Mouse (Mus musculus): ENCODE measurements around the gene Pctp. TPM values are rescaled to one million over a fixed set of nuclear protein-coding genes. Genes with fewer than 3 reads are reported as not detected.
A peak's percentile ranks its signal among the peaks of the same experiment; 100 is the strongest.

The Pctp gene
- polyA plus RNA-seq, 1 experiment = 0.05 TPM

- Histone ChIP-seq H3K27me3 (ENCODE audit: control insufficient read depth) (no peaks in the 10 kb centered on the region), H3K36me3 (ENCODE audit: control insufficient read depth) (no peaks in the 10 kb centered on the region; the same call in 1 of the 2 replicates), H3K4me3 (replicated peaks) (peak overlapping the region; percentile 66), H3K4me1 (ENCODE audit: control insufficient read depth) (peaks cover 10% of the 10 kb centered on the region), H3K9me3 (ENCODE audit: control insufficient read depth, low read length) (no peaks in the 10 kb centered on the region)
- TF ChIP-seq GATA1 (IDR thresholded peaks at IDR 0.05; ENCODE audit: low read length) (no peak), TAL1 (IDR thresholded peaks at IDR 0.05; ENCODE audit: low read length) (no peak)
These were observed 1.1 kb downstream of the Pctp start for GRCm38 (mm10) chr11:90001396-90002230.

DNA sequence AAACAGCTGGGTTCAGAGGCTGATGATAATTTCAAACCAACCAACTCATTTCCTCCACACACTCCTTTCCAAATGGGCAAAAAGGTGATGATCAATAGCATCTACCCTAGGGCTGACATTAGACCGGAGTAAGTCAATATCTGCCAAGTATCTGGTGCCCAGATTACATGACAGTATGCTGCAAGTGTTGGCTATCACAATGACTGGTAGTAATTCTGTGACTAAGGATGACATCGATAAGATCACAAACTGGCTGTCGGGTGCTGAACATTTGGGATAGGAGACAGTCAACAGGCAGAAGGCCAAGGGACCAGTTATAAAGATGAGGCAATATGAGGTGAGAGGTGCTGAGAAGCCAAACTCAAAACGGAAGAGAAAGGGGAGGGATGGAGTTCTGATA lies 2.0 kb downstream of the Pctp start:
- Histone ChIP-seq H3K4me1 (ENCODE audit: control insufficient read depth) (peaks cover 10% of the 10 kb centered on the region), H3K4me3 (replicated peaks) (no peak overlapping the region), H3K36me3 (ENCODE audit: control insufficient read depth) (no peaks in the 10 kb centered on the region; the same call in 1 of the 2 replicates), H3K9me3 (ENCODE audit: control insufficient read depth, low read length) (no peaks in the 10 kb centered on the region), H3K27me3 (ENCODE audit: control insufficient read depth) (no peaks in the 10 kb centered on the region)
- TF ChIP-seq GATA1 (IDR thresholded peaks at IDR 0.05; ENCODE audit: low read length) = no peak
- no peak for TF ChIP-seq TAL1 (IDR thresholded peaks at IDR 0.05; ENCODE audit: low read length)

DNA sequence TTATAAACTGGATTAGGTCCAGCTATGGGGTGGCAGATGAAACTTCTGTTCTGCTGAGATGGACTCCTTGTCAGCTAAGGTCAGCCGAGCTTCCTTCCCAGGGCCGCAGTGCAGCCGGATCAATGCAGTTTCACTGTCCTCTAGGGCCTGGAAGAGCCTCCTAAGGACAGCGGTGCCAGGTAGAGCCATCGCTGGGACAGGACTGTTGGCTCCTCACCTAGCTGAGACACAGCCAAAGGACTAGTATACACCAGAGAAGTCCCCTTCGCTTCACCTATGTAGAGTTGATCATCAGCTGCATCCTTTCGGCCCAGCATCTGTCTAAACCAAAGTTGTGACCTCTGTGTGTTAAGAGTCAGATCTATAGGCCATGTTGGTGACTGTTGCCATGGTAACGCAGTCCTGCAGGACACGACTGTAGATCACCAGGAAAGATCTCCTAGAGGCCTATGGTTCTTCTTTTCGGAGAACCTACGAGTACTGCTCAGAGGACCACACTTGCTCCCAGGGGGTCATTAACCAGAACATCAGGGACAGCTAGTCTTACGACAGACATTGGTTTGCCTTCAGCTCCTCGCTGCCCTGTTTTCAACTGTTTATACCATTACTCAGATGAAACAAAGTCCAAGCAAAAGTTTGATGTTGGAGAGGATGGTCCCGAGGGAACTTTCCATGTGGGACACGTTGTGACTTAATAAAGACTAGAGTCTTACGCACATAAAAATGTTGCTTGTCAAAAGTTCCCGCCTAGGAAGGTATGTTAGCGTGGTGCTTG lies 3.5 kb downstream of the Pctp start:
- TF ChIP-seq GATA1 (IDR thresholded peaks at IDR 0.05; ENCODE audit: low read length) = no peak
- Histone ChIP-seq H3K4me1 (ENCODE audit: control insufficient read depth) (peaks cover 10% of the 10 kb centered on the region), H3K27me3 (ENCODE audit: control insufficient read depth) (no peaks in the 10 kb centered on the region), H3K9me3 (ENCODE audit: control insufficient read depth, low read length) (no peaks in the 10 kb centered on the region), H3K4me3 (replicated peaks) (no peak overlapping the region), H3K36me3 (ENCODE audit: control insufficient read depth) (no peaks in the 10 kb centered on the region; the same call in 1 of the 2 replicates)

GRCm38 (mm10) chr11:89996856-89997255 lies 5.8 kb downstream of the Pctp start:
- no peak for TF ChIP-seq TAL1 (IDR thresholded peaks at IDR 0.05; ENCODE audit: low read length)
- no peak for TF ChIP-seq GATA1 (IDR thresholded peaks at IDR 0.05; ENCODE audit: low read length)
- Histone ChIP-seq H3K36me3 (ENCODE audit: control insufficient read depth) (no peaks in the 10 kb centered on the region; the same call in 1 of the 2 replicates), H3K4me1 (ENCODE audit: control insufficient read depth) (peaks cover under 1% of the 10 kb centered on the region), H3K9me3 (ENCODE audit: control insufficient read depth, low read length) (no peaks in the 10 kb centered on the region), H3K4me3 (replicated peaks) (no peak overlapping the region), H3K27me3 (ENCODE audit: control insufficient read depth) (no peaks in the 10 kb centered on the region)

DNA sequence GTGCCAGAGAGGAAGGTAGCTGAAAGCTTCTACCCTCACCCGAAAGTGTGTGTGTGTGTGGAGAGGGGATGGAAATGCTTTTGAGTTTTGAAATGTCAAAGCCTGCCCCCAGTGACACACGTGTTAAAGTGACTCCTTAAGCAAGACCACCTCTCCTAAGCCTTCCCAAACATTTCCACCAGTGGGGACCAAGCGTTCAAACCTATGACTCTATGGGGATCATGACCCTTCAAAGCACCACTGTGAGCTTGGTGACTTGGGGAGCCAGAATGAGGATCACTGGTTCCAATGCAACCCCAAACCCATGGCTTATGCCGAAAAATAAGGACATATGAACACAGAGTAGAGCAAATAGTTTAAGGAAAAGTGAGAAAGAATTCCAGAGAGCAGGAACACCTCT lies 6.3 kb downstream of the Pctp start:
- Histone ChIP-seq H3K9me3 (ENCODE audit: control insufficient read depth, low read length) (no peaks in the 10 kb centered on the region), H3K4me1 (ENCODE audit: control insufficient read depth) (no peaks in the 10 kb centered on the region; the same call in 1 of the 2 replicates), H3K27me3 (ENCODE audit: control insufficient read depth) (no peaks in the 10 kb centered on the region), H3K36me3 (ENCODE audit: control insufficient read depth) (no peaks in the 10 kb centered on the region; the same call in 1 of the 2 replicates), H3K4me3 (replicated peaks) (no peak overlapping the region)
- no peak for TF ChIP-seq TAL1 (IDR thresholded peaks at IDR 0.05; ENCODE audit: low read length)
- TF ChIP-seq GATA1 (IDR thresholded peaks at IDR 0.05; ENCODE audit: low read length) = no peak

DNA sequence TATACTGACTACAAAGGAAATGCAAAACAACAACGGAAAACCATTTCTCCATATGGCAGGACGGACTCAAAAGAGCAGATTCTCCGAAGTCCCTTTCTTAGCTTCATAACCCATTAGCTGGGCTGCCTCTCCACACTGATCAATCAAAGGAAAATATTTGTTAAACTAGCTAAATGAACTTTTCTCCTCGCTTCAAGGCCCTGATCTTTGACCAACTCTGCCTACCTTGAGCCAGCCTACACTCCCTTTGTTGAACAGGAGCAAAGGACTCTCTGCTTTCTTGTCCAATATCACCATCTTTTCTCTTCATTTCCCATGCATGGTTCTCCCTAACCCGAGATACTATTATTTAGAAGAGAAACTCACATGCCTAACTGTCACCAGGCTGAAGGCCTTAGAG lies 7.1 kb downstream of the Pctp start:
- H3K4me3 ChIP-seq (replicated peaks) = no peak overlapping the region
- no peaks in the 10 kb centered on the region for H3K27me3 ChIP-seq (ENCODE audit: control insufficient read depth)

DNA sequence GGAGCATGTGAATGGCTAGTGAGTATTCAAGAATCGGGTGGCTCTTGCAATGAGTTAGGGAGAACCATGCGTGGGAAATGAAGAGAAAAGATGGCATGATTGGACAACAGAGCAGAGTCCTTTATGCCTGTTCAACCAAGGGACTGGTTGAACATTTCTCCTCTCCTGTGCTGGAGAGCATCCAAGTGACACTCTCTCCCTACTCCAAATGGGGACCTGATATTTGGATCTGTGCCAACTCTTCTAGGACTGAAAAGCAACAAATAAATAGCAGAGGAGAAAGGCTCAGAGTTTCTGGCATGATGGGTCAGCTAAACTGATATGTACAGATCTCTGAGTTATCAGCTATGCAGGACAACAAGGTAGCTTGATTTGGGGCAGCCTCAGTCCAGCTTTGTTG lies 8.0 kb downstream of the Pctp start:
- H3K9me3 ChIP-seq (ENCODE audit: control insufficient read depth, low read length) = no peaks in the 10 kb centered on the region
- no peaks in the 10 kb centered on the region for H3K4me1 ChIP-seq (ENCODE audit: control insufficient read depth)
- H3K36me3 ChIP-seq (ENCODE audit: control insufficient read depth) = no peaks in the 10 kb centered on the region; the same call in 1 of the 2 replicates
- no peak for TF ChIP-seq TAL1 (IDR thresholded peaks at IDR 0.05; ENCODE audit: low read length)
- no peak overlapping the region for H3K4me3 ChIP-seq (replicated peaks)
- no peaks in the 10 kb centered on the region for H3K27me3 ChIP-seq (ENCODE audit: control insufficient read depth)

More for the DNA sequence above, 7.1 kb downstream of the Pctp start:
- TF ChIP-seq GATA1 (IDR thresholded peaks at IDR 0.05; ENCODE audit: low read length) (no peak), TAL1 (IDR thresholded peaks at IDR 0.05; ENCODE audit: low read length) (no peak)
- H3K9me3 ChIP-seq (ENCODE audit: control insufficient read depth, low read length) = no peaks in the 10 kb centered on the region
- no peaks in the 10 kb centered on the region; the same call in 1 of the 2 replicates for H3K36me3 ChIP-seq (ENCODE audit: control insufficient read depth)
- H3K4me1 ChIP-seq (ENCODE audit: control insufficient read depth) = no peaks in the 10 kb centered on the region

GRCm38 (mm10) chr11:89991661-89992060 lies 11.0 kb downstream of the Pctp start:
- Histone ChIP-seq H3K36me3 (ENCODE audit: control insufficient read depth) (no peaks in the 10 kb centered on the region; the same call in 1 of the 2 replicates), H3K4me3 (replicated peaks) (no peak overlapping the region), H3K9me3 (ENCODE audit: control insufficient read depth, low read length) (no peaks in the 10 kb centered on the region), H3K4me1 (ENCODE audit: control insufficient read depth) (no peaks in the 10 kb centered on the region), H3K27me3 (ENCODE audit: control insufficient read depth) (no peaks in the 10 kb centered on the region)
- TF ChIP-seq TAL1 (IDR thresholded peaks at IDR 0.05; ENCODE audit: low read length) (no peak), GATA1 (IDR thresholded peaks at IDR 0.05; ENCODE audit: low read length) (no peak)

GRCm38 (mm10) chr11:89988936-89989589 lies 13.6 kb downstream of the Pctp start:
- no peak overlapping the region for H3K4me3 ChIP-seq (replicated peaks)
- H3K4me1 ChIP-seq (ENCODE audit: control insufficient read depth) = no peaks in the 10 kb centered on the region
- H3K9me3 ChIP-seq (ENCODE audit: control insufficient read depth, low read length) = no peaks in the 10 kb centered on the region

More at GRCm38 (mm10) chr11:89988936-89989589, 13.6 kb downstream of the Pctp start:
- Histone ChIP-seq H3K27me3 (ENCODE audit: control insufficient read depth) (no peaks in the 10 kb centered on the region), H3K36me3 (ENCODE audit: control insufficient read depth) (no peaks in the 10 kb centered on the region; the same call in 1 of the 2 replicates)
- TF ChIP-seq TAL1 (IDR thresholded peaks at IDR 0.05; ENCODE audit: low read length) (no peak), GATA1 (IDR thresholded peaks at IDR 0.05; ENCODE audit: low read length) (no peak)

All from erythroblast, embryonic 14.5 days (primary cell).